Mouse (Mus musculus) stomach, embryonic 15.5 days (tissue): ENCODE results near the gene Eno2. TPM values are rescaled to one million over a fixed set of nuclear protein-coding genes. Genes with fewer than 3 reads are reported as not detected.

Experiments used
- ATAC-seq: fragments of 200-750 bp; cut with Nextera tagmentation; 2 replicates; pipeline ENCODE4 v1.8.0; 2017; ENCODE audit warnings: low read depth, moderate number of reproducible peaks, moderate TSS enrichment; ENCODE audit not compliant: insufficient read depth, low FRiP score
- H3K27ac ChIP-seq: fragments of 300-500 bp; sonication (generic); 2 replicates; pipeline ENCODE4 v1.5.1; 2015; ENCODE audit warnings: mild to moderate bottlenecking, inconsistent platforms
- H3K27me3 ChIP-seq: fragments of 300-500 bp; sonication (generic); replicated peaks from 2 replicates; pipeline ENCODE4 v1.6.1; 2015; ENCODE audit warnings: inconsistent platforms
- H3K36me3 ChIP-seq: fragments of 300-500 bp; sonication (generic); 2 replicates; pipeline ENCODE4 v1.6.1; 2015; ENCODE audit warnings: inconsistent platforms
- H3K4me1 ChIP-seq: fragments of 300-500 bp; sonication (generic); 2 replicates; pipeline ENCODE4 v1.6.1; 2015; ENCODE audit warnings: inconsistent platforms
- H3K4me2 ChIP-seq: fragments of 300-500 bp; sonication (generic); 2 replicates; pipeline ENCODE4 v1.6.1; 2015; ENCODE audit warnings: mild to moderate bottlenecking, inconsistent platforms
- H3K4me3 ChIP-seq: fragments of 300-500 bp; sonication (generic); replicated peaks from 2 replicates; pipeline ENCODE4 v1.5.1; 2015; ENCODE audit warnings: inconsistent platforms
- H3K9ac ChIP-seq: fragments of 300-500 bp; sonication (generic); 2 replicates; pipeline ENCODE4 v1.6.1; 2015; ENCODE audit warnings: inconsistent platforms
- H3K9me3 ChIP-seq: fragments of 300-500 bp; sonication (generic); 2 replicates; pipeline ENCODE4 v1.6.1; 2016; ENCODE audit warnings: inconsistent platforms
- WGBS: fragments of 180-500 bp; shearing (Covaris S2); methylation state at CpG from one replicate; pipeline ENCODE4 v1.1.7; 2015; 5-methylcytosine and 5-hydroxymethylcytosine counted together
- polyA plus RNA-seq: library from polyadenylated mRNA; unstranded; fragments of >200 nt; fragmentation: Nextera tagmentation; extraction: Ambion mirVana; gene quantifications from 2 replicates; pipeline ENCODE4 v1.2.1, GENCODE M21; 2015

Gene Eno2
- polyA plus RNA-seq, 1 experiment from 2014 or later: 6.9 TPM

DNA sequence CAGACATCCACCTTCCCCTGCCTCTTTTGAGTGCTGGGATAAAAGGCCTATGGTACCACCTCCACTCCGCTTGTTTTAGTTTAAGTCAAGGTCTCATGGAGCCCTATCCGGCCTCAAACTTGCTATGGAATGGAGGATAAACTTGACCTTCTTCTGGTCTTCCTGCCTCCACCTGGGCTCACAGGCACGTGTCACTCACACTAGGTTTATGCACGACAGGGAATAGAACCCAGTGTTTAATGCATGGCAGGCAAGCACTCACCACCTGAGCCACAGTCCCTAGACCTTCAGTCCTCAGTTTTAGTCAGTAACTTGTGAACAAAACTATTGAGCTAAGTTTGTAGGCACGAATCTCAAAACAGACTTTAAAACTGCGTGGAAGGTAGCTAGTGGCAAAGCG is 38.4 kb downstream of the Eno2 start:
- no peaks in the 10 kb centered on the region for H3K36me3 ChIP-seq
- WGBS: 86% methylated on average over 7 of the region's 7 CpGs
- no peaks in the 10 kb centered on the region for H3K9me3 ChIP-seq
- no peak overlapping the region for H3K4me3 ChIP-seq
- H3K4me1 ChIP-seq: peaks cover 5% of the 10 kb centered on the region; the same call in 1 of the 2 replicates
- no peak overlapping the region for H3K9ac ChIP-seq
- H3K27ac ChIP-seq: no peak overlapping the region
- H3K4me2 ChIP-seq: no peak overlapping the region
- no peak for ATAC-seq
- H3K27me3 ChIP-seq: no peaks in the 10 kb centered on the region

DNA sequence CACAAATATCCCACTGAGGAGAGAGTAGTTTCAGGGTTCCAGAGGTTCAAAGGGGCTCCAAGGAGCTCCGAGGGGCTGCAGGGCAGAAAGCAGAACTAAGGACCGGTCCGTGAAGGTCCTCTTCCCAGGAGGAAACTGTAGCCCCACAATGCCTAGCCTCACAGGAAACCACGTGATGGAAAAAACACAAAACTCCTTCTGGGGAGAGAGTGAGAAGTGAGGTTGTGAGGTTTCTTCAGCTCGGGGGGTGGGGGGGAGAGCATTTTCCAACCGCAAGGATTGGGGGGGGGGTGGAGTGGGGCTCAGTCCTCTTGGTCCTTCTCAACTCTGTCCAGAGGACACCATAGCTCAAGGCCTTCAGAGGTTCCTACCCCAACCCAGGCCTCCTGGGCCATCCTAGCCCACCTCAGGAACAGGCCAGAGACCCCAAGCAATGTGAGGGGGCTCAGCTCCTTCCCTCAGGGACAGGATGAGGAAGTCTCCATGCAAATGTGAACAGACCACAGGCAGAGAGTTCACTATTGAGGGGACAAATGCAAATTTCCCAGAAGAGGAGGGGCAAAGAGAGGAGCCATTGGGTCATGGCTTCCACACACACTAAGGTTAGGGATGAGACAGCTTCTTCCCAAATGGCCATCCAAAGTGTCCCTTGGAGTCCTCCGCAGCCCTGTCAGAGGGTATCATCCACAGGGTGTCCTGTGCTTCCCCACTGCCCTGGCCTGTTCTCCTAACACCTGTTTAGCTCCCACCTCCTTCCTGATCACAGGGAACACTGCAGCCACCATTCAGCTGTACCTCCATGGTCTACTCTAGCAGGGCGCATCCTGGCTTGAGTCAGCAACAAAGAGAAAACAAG is 39.4 kb downstream of the Eno2 start:
- no peak overlapping the region for H3K9ac ChIP-seq
- no peak overlapping the region for H3K4me3 ChIP-seq
- H3K36me3 ChIP-seq: no peaks in the 10 kb centered on the region
- H3K9me3 ChIP-seq: no peaks in the 10 kb centered on the region
- 75% methylated on average over 8 of the region's 8 CpGs for WGBS
- H3K27me3 ChIP-seq: no peaks in the 10 kb centered on the region
- H3K4me1 ChIP-seq: peaks cover 5% of the 10 kb centered on the region; the same call in 1 of the 2 replicates
- H3K4me2 ChIP-seq: no peak overlapping the region
- H3K27ac ChIP-seq: no peak overlapping the region
- ATAC-seq: no peak

DNA sequence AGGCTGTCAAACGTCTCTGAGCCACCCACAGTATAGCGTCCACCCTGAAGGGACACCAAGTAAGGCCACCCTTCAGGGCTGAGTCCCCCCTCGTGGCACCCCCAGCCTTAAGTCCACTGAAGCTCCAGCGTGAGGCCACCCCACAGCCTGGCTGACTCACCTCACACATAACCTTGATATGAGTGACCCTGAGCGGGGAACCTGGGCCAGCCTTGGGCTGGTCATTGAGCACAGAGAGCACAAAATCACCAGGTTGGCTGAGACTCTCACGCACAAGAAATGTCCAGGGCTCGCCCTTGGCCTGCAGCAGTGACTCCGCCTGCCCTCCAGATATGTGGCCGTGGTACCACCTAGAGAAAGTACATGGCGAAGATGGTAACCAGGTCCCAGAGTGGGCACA is 40.9 kb downstream of the Eno2 start:
- 79% methylated on average over 10 of the region's 10 CpGs for WGBS
- no peak overlapping the region for H3K4me2 ChIP-seq
- no peaks in the 10 kb centered on the region for H3K27me3 ChIP-seq
- H3K9ac ChIP-seq: no peak overlapping the region
- H3K4me1 ChIP-seq: peaks cover 5% of the 10 kb centered on the region; the same call in 1 of the 2 replicates
- H3K36me3 ChIP-seq: no peaks in the 10 kb centered on the region
- H3K4me3 ChIP-seq: no peak overlapping the region
- H3K9me3 ChIP-seq: no peaks in the 10 kb centered on the region
- no peak for ATAC-seq
- H3K27ac ChIP-seq: no peak overlapping the region

DNA sequence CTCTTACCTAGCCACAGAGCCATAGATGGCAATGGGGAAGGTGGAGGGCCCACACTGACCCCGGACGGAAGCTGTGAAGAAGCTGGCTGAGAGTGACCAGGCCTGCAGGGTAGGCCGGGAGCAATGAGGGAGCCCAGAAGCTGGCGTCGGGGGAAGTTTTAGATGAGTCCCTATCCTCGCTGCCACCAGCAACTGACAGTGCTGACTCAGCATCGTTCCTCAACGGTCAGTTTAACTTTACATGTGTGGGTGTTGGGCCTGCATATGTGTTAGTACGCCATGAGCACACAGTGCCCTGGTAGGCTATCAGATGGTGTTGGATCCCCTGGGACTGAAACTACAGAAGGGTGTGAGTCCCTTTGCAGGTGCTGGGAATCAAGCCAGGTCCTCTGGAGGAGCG is 45.0 kb downstream of the Eno2 start:
- 84% methylated on average over 10 of the region's 10 CpGs for WGBS
- no peak for ATAC-seq
- peaks cover 3% of the 10 kb centered on the region; the same call in 1 of the 2 replicates for H3K4me1 ChIP-seq
- H3K4me2 ChIP-seq: no peak overlapping the region
- H3K9ac ChIP-seq: no peak overlapping the region; the same call in 1 of the 2 replicates
- no peaks in the 10 kb centered on the region for H3K9me3 ChIP-seq
- H3K4me3 ChIP-seq: no peak overlapping the region
- no peaks in the 10 kb centered on the region for H3K27me3 ChIP-seq
- no peaks in the 10 kb centered on the region for H3K36me3 ChIP-seq
- no peak overlapping the region for H3K27ac ChIP-seq

DNA sequence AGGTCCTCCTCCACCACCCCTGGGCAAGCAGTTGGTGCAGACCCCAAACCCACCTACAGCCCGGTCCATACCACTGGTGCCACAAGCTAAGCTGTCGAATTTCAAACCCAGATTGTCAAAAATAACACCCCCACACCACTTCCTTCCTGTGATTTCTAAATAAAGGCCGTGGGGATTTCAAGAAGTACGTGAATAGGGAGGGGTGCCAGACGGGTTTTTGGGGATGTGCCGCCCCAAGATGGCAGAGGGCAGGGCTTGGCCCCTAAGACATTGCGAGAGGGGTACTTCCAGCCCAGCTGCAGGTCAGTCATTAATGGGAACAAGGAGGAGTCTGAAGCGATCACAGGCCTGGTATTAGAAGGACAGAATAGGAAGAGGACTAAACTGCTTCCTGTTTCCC is 45.9 kb downstream of the Eno2 start:
- Histone ChIP-seq H3K9me3 (no peaks in the 10 kb centered on the region), H3K27me3 (no peaks in the 10 kb centered on the region), H3K4me3 (no peak overlapping the region), H3K27ac (no peak overlapping the region), H3K9ac (no peak overlapping the region), H3K4me1 (peaks cover 3% of the 10 kb centered on the region; the same call in 1 of the 2 replicates), H3K4me2 (no peak overlapping the region), H3K36me3 (no peaks in the 10 kb centered on the region)
- no peak for ATAC-seq
- 73% methylated on average over 8 of the region's 8 CpGs for WGBS

DNA sequence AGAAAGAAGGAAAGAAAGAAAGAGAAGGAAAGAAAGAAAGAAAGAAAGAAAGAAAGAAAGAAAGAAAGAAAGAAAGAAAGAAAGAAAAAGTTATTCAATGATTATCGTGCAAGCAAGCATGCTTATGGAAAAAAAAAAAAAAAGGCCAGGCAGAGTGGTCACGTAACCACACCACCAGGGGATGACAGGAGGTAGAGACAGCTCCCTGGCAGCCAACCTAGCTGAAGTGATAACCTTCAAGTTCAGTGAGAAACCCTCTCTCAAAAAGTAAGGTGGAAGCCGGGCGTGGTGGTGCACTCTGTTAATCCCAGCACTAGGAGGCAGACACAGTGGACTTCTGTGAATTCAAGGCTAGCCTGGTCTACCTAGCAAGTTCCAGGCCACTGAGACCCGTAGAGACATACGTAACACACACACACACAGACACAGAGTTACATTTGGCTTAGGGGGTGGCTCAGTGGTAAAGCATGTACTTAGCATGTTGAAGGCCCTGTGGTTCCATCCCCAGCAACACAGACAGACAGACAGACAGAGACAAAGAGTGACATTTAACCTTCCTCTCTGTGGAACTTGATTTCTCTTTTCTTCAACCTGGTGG is 46.5 kb downstream of the Eno2 start:
- Histone ChIP-seq H3K4me2 (no peak overlapping the region), H3K27ac (no peak overlapping the region), H3K27me3 (no peaks in the 10 kb centered on the region), H3K9ac (no peak overlapping the region), H3K4me1 (peaks cover 3% of the 10 kb centered on the region; the same call in 1 of the 2 replicates), H3K36me3 (no peaks in the 10 kb centered on the region), H3K4me3 (no peak overlapping the region), H3K9me3 (no peaks in the 10 kb centered on the region)
- no peak for ATAC-seq
- 84% methylated on average over 6 of the region's 6 CpGs for WGBS

DNA sequence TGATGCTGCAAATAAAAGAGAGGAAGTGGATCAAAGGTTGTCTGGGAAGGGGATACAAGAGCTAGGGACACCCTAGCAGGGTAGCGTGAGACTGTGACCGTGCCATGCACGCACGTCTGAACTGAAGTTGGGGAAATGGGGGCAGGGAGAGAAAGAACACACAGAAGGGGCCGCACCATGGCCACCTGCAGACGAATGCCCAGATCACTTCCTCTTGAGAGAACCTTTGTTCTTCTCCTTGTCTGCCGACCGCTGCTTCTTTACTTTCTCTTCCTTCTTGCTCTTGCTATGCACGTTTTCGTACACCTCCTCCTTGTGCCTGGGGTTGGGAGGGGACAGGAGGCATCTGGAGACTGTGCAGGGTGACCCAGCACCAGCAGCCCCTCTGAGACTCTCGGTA is 48.6 kb downstream of the Eno2 start:
- no peak overlapping the region for H3K4me3 ChIP-seq
- ATAC-seq: no peak

DNA sequence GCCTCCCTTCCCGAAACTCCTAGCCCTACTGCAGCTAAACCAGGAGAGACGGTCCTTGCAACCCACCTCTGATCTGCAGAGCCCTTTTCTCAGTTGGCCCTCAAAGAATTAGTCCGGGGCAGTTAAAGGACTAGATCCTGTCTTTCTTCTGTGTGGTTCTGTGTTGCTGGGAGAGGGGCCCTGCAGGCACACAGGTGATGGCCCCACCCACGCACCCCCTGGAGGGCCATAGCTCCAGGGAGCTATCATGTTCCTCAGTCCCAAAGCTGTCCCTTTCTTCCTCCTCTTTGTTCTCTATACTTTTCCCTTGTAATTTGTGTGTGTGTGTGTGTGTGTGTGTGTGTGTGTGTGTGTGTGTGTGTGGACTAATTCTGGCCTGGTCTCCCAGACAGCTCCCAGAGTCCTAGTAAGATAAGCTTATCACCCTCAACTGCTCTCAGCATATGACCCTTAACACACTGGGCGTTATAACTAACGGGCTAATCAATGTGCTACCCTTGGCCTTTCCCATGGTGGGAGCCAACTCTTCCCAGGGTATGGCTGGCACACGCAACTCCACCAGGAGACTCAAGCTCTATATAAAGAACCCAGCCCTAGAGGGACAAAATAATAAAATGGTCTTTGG is 50.0 kb downstream of the Eno2 start:
- Histone ChIP-seq H3K27me3 (no peaks in the 10 kb centered on the region), H3K4me3 (peak overlapping the region; percentile 49), H3K27ac (peak overlapping the region; percentile 87), H3K36me3 (peaks cover 23% of the 10 kb centered on the region), H3K4me2 (peak overlapping the region; percentile 46), H3K9ac (peak overlapping the region; percentile 6; the same call in 1 of the 2 replicates), H3K4me1 (no peaks in the 10 kb centered on the region; the same call in 1 of the 2 replicates), H3K9me3 (no peaks in the 10 kb centered on the region)
- WGBS: 57% methylated on average over 7 of the region's 7 CpGs
- ATAC-seq: peak; percentile 45; the same call in 1 of the 2 replicates

More for the DNA sequence above, 48.6 kb downstream of the Eno2 start:
- Histone ChIP-seq H3K36me3 (peaks cover 18% of the 10 kb centered on the region; the same call in 1 of the 2 replicates), H3K27me3 (no peaks in the 10 kb centered on the region), H3K4me1 (no peaks in the 10 kb centered on the region; the same call in 1 of the 2 replicates), H3K9ac (no peak overlapping the region), H3K27ac (no peak overlapping the region), H3K4me2 (peak overlapping the region; percentile 46; the same call in 1 of the 2 replicates), H3K9me3 (no peaks in the 10 kb centered on the region)
- WGBS: 69% methylated on average over 11 of the region's 11 CpGs

DNA sequence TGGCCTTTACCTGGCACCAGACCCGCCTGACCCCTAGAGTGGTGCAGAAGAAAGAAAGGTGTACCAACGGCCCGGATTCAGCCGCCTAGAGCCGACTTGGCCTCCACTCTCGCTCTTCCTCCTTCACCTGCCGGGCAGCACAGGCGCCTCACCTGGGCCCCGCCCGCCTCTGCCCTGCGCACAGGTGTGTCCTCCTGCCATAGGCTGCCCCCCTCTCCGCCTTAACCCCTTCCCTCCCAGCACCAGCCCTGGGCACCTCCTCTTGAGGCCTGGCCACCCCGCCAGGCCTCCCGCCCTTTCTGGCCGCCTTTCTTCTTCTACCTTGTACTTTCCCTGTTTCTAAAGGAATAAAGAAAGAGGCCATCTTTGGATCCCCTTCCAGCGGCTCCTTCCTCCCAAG is 50.8 kb downstream of the Eno2 start:
- H3K9me3 ChIP-seq: no peaks in the 10 kb centered on the region
- H3K4me1 ChIP-seq: peaks cover 6% of the 10 kb centered on the region
- ATAC-seq: peak; percentile 83
- H3K36me3 ChIP-seq: peaks cover 29% of the 10 kb centered on the region
- H3K4me3 ChIP-seq: peak overlapping the region; percentile 49
- no peaks in the 10 kb centered on the region for H3K27me3 ChIP-seq
- H3K4me2 ChIP-seq: peak overlapping the region; percentile 46
- 50% methylated on average over 14 of the region's 16 CpGs for WGBS
- peak overlapping the region; percentile 87 for H3K27ac ChIP-seq
- H3K9ac ChIP-seq: peak overlapping the region; percentile 32; the same call in 1 of the 2 replicates

DNA sequence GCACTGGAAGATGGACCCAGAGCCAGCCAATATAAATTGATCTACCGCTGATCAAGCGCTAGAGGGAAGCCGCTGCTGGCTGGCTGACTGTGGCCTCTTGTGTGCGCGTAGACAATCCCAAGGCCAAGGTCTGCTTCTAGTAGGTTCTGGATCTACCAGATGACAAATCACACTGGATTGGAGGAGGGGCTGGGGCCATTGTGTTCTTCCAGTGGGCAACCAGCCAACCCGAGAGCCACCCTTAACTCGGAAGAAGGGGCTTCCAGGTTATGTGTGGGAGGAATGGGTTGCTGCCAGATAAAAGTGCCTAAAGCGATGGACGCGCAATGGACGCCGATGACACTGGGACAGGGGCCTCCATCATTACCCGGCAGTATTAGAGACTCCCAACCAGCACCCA is 51.5 kb downstream of the Eno2 start:
- ATAC-seq: no peak

DNA sequence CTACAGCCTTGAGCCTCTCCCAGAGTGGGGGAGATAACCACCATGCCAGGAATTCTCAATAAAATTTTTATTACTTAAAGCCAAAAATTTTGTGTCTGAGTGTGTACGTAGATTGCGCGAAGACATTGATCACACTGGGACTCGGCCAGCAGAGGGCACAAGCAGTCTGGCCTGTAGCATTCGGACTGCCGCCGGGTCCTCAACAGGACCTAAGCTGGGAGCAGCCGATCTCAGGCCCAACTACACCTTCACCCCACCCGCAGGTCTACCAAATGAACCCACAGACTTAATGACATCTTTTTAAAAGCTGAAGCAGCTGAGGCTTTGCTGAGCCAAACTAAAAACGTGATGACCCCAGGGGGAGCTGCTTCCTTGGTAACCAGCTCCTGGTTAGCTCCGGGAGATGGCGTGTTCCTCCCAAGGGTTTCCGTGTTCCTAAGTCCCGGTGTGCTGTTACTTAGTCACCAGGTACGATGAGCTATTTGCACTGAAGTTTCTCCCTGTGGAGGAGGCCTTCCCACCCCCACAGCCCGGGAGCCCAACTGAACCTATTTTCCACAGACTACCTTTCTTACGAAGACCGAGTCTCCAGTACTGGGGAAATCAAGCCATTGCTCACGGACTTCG is 52.5 kb downstream of the Eno2 start:
- H3K4me1 ChIP-seq: peaks cover 14% of the 10 kb centered on the region
- no peak for ATAC-seq
- no peaks in the 10 kb centered on the region for H3K27me3 ChIP-seq
- no peak overlapping the region for H3K9ac ChIP-seq
- peak overlapping the region; percentile 46 for H3K4me2 ChIP-seq
- peak overlapping the region; percentile 87 for H3K27ac ChIP-seq
- WGBS: 52% methylated on average over 20 of the region's 20 CpGs
- no peaks in the 10 kb centered on the region for H3K9me3 ChIP-seq
- peaks cover 29% of the 10 kb centered on the region for H3K36me3 ChIP-seq
- peak overlapping the region; percentile 49 for H3K4me3 ChIP-seq

More for the DNA sequence above, 51.5 kb downstream of the Eno2 start:
- H3K27me3 ChIP-seq: no peaks in the 10 kb centered on the region
- 61% methylated on average over 13 of the region's 13 CpGs for WGBS
- H3K4me3 ChIP-seq: peak overlapping the region; percentile 49
- H3K9me3 ChIP-seq: no peaks in the 10 kb centered on the region
- peak overlapping the region; percentile 87 for H3K27ac ChIP-seq
- H3K4me1 ChIP-seq: peaks cover 13% of the 10 kb centered on the region
- peaks cover 29% of the 10 kb centered on the region for H3K36me3 ChIP-seq
- peak overlapping the region; percentile 32 for H3K9ac ChIP-seq
- peak overlapping the region; percentile 46 for H3K4me2 ChIP-seq
